Mouse (Mus musculus) leukemia stem cell, adult 10-12 weeks (primary cell): ENCODE results near the gene Itgav. TPM values are rescaled to one million over a fixed set of nuclear protein-coding genes. Genes with fewer than 3 reads are reported as not detected.

Experiments
- polyA plus RNA-seq: library from polyadenylated mRNA; stranded (reverse); fragments of >175 nt; gene quantifications from 2 replicates; pipeline ENCODE4 v1.2.3, GENCODE M21; 2012; ENCODE audit warnings: low replicate concordance

Itgav gene
- 17.1 and 19.9 TPM in 2 replicates for polyA plus RNA-seq

GRCm38 (mm10) chr2:83723921-83724826 is at the start of gene Itgav:
Gene Itgav, plus strand, starts transcription at chr2:83724397.

GRCm38 (mm10) chr2:83812483-83813272 is 88.5 kb downstream of the Itgav start, which contains the start of gene Fam171b:
Gene Fam171b, plus strand, starts transcription at chr2:83812636.

Other genes with a start within 250 kb of the Itgav start
- 196 and 445 TPM in 2 replicates for gene Zc3h15, start 80.0 kb upstream of the Itgav start, polyA plus RNA-seq
- 0.03 TPM in 1 of 2 replicates, not detected in the other for gene Fam171b, start 88.2 kb downstream of the Itgav start, polyA plus RNA-seq
- gene Zswim2, start 216.8 kb downstream of the Itgav start, polyA plus RNA-seq, result not detected in 2 replicates
- gene Gm13698, start 231.3 kb downstream of the Itgav start, polyA plus RNA-seq, result not detected in 2 replicates
- gene Gm13693, start 237.1 kb downstream of the Itgav start, polyA plus RNA-seq, result not detected in 2 replicates
- not detected in 2 replicates for gene Gm13695, start 242.9 kb downstream of the Itgav start, polyA plus RNA-seq
- not detected in 2 replicates for gene Gm13696, start 248.7 kb downstream of the Itgav start, polyA plus RNA-seq